Mouse (Mus musculus) R1 (cell line): ENCODE data around the gene Aldoart2.

Experiments
- DNase-seq: peaks from one replicate; pipeline ENCODE4 v3.0.0-alpha.2; 2018; ENCODE audit warnings: low read depth, low spot score

The Aldoart2 gene

GRCm38 (mm10) chr12:55565206-55565605, at the start of gene Aldoart2:
Gene Aldoart2, plus strand, starts transcription at chr12:55565239.
- peak; percentile 23 for DNase-seq

GRCm38 (mm10) chr12:55518061-55518738, 46.8 kb upstream of the Aldoart2 start:
- DNase-seq = peak; percentile 71

DNA sequence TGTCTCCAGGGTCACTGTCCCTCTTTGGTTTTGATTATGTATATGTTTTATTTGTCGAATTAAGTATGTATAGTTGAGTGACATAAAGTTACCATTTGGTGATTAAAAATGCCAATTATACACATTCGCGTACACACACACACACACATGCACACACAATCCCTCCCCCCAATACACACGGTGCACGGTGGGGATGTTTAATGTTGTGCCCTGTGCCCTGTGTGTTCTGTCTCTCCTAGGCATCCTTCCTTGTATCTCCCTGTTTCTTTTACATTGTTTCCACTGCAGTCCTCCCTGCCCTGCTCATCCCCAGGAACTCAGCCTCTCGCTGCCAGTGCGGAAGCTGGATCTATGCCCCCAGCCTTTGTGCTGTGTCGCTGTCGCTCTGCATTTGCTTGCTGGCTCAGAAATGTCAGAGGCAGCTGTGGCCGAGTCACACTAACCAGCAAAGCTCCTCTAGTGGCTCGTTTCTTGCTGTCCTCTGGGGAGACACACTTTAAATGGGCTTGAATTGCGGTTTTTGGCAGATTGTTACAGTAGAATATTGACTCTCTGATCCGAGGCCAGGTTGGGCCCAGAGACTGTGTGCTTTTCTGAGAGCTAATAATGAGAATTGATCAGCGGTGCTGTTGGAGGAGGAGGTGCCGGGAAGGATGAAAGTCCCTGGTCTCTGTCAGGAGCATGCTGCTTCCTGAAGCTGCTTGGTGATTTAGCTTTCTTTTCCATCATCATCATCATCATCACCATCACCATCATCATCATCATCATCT, 37.9 kb upstream of the Aldoart2 start:
- DNase-seq = no peak

DNA sequence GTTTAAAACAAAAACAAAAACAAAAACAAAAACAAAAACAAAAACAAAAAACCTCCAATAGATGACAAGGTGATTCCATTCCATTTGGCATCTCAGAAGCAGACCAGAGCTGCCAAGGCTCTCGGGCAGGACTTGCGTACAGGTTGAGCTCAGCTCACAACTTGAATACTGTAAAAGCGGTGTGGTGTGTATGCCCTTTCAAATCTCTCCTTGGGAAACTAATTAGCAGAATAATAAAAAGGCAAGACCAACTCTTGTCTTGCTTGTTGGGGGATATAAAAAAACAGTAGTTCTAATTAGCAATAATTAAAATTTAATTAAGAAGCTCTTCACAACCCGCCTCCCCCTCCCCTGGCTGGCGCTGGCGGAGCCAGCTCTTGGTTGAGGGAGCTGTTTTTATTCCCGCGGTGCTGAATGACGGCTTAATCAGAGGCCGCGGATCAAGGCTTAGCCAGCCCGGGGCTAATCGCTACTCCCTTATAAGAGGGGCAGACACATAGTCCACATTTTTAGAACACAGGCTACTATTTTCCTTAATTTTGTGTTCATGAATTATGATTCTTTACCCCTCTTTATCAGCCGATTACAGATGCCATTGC, 28.4 kb upstream of the Aldoart2 start:
- peak; percentile 39 for DNase-seq

DNA sequence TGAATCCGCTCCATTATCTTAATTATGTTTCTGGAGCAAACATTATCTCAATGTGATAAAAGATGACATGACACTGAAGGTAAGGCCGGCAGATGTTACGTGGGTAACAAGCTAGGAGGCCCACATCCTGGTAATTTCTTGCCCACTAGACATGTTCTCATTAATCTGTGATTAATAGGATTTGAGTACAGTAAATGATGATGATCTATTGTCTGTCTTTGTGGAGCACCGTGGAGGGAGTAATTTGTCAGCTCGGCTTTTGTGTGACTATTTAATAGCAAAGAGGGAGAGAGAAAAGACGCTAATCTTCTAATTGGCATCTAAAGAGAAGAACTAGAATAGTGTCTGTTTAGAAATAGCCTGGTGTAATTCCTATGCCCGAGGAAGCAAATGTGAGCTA, 27.3 kb upstream of the Aldoart2 start:
- no peak for DNase-seq

- DNase-seq = no peak
These were observed 26.6 kb upstream of the Aldoart2 start for GRCm38 (mm10) chr12:55538328-55538971.

DNA sequence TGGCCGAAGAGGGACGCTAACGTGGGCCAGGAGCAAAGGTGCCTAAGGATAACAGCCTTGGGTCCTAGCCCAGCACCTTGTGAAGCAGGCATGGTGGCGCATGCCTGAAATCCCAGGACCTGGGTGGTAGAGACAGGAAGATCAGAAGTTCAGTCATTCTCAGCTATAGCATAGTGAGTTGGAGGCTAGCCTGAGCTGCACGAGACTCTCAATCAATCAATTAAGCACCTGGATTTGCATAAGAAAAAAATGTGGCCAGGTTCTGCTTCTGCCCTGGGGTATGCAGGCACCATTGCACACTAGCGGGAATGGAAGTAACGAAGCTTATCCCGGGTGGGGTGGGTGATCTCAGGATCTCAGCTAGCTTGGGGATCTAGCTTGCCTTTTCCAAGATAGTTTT, 25.9 kb upstream of the Aldoart2 start:
- DNase-seq = peak; percentile 37

DNA sequence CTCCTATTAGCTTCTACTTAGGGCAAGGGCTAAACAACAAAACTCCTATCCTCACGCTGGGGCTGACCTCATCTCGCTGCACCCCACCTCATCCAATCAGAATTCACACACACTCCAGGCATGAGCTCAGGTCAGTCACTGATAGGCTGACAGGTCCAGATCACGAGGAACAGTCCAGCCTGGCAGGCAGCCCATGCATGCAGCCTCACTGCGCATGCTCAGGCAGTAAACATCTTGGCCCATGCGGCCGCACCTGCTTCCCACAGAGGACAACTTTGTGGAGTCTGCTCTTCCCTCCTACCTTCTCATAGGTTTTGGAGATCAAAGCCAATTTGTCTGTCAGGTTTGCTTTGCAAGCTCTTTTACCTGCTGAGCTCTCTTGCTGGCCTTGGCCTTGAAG, 10.1 kb upstream of the Aldoart2 start:
- DNase-seq = peak; percentile 48

- no peak for DNase-seq
These were observed 7.2 kb upstream of the Aldoart2 start for GRCm38 (mm10) chr12:55557866-55558265.

DNA sequence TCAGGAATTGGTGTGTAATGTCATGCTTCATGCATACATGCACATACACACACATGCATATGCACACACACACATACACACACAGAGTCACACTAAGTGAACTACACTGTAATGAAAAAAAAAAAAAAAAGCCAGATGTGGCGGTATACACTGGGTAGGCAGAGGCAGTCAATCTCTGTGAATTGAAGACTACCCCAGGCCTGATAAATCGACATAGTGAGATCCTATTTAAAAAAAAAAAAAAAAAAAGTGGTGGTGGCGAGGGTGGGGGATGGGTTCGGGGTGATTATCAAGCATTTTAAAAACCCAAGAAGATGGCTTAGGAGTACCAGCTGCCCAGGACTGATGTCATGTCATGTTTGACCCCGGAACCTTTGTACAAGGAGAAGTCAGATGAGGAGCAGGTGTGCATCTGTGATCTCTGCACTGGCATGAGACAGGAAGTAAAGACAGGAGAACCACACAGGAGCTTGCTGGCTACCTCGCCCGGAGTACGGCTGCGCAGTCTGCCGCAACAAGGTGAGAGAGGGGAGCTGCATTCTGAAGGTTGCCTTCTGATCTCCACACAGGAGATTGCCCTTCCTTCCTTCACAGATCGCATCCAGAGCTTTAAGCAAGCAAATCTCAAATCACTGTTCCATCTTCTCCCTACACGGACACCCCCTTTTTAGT, 5.7 kb upstream of the Aldoart2 start:
- DNase-seq = no peak

DNA sequence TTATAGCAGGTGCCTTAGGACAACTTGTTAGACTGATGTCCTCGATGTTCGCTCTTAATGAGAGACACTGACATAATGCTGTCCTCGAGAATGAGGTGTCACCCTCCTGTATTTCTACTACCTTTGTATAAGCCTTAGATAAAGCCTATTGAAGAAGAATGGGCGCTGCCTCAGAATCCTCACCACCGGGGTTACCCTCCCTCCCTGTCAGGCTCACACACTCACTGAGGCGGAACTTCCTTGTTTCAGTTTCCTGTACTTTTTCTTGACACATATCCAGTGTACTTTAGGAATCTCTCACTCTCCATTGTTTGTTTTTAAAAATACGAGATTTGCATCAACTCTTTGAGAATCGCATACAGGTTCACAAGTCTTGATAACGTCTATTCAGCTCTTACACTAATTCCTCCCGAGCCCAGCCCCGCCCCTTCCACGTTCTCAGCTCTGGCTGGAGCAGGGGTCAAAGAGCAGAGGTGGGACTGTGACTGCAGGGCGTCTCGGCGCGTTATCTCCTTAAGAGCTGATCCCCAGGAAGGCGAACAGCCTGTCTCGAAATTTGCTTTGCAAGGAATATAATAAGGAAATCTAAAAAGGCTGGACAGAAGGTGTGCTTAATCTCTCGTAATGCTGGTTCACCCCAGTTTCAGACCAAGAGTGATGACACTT, 4.9 kb upstream of the Aldoart2 start:
- peak; percentile 64 for DNase-seq

DNA sequence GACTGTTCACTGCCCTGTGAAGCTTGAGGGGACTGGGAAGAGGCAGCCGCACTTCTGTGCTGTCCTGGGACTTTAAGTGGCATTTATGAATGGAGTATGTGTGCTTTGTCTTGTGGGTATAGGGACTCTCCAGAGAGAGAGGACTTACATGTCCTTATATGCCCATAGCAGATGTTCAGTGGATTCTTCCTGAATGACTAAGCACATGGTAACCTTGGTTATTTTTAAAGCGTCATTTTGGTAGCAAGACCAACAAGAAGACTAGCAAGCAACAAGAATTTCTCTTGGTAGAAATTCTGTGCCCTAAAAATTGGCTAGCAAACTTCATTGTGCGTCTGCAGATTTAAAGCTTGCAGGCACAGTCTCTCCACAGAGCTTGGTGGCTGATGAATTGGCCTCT, 1.3 kb upstream of the Aldoart2 start:
- no peak for DNase-seq

GRCm38 (mm10) chr12:55564187-55564963, 664 bp upstream of the Aldoart2 start:
- peak; percentile 85 for DNase-seq

DNA sequence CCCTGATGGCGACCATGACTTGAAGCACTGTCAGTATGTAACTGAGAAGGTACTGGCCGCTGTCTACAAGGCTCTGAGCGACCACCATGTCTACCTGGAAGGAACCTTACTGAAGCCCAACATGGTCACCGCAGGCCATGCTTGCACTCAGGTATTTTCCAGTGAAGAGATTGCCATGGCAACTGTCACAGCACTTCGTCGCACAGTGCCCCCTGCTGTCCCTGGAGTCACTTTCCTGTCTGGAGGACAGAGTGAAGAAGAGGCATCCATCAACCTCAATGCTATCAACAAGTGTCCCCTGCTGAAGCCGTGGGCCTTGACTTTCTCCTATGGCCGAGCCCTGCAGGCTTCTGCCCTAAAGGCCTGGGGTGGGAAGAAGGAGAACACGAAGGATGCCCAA, 828 bp downstream of the Aldoart2 start:
- peak; percentile 69 for DNase-seq

- no peak for DNase-seq
These were observed 1.8 kb downstream of the Aldoart2 start for GRCm38 (mm10) chr12:55566837-55567236.

DNA sequence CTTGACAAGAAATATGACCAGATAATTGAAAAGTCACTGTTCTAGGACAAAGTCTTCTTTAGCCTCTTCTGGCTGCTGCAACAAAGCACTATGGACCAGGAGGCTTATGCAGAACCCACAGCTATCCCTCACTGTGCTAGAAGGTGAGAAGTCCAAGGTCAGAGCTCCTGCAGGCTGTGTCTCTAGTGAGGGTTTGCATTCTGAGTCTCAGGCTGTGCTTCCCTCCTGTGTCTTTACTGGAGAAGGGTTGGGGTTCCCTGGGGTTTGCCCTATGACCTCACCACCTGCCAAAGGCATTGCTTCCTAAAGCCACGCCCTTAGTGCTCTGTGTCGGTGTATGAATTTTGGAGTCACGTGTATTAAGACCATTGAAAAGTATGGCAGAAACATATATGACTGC, 3.4 kb downstream of the Aldoart2 start:
- DNase-seq = peak; percentile 57

GRCm38 (mm10) chr12:55569676-55570075, 4.6 kb downstream of the Aldoart2 start:
- DNase-seq = no peak

GRCm38 (mm10) chr12:55570646-55571045, 5.6 kb downstream of the Aldoart2 start:
- DNase-seq = no peak

DNA sequence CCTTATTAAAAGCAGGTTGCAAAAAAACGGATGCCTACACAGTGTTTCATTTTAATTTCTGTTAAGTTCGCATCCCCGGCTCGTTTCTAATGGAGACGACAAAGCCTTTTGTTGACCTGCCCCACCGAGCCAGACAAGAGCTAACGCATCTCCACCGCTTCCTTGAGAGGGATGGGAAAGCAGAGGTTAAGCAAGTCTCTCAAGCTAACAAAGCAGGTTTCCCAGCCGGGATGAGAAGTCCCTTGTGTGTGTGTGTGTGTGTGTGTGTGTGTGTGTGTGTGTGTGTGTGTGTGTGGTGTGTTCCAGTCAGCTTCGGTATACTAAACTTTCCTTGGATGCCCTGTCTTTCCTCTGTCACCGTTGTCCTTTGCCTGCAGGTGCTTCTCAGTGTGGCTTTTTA, 6.1 kb downstream of the Aldoart2 start:
- no peak for DNase-seq

- no peak for DNase-seq
These were observed 6.6 kb downstream of the Aldoart2 start for GRCm38 (mm10) chr12:55571661-55572060.
